Mouse (Mus musculus) inflammation-experienced regulatory T-cells, adult 6 months (primary cell): ENCODE measurements around the gene Zfpl1. TPM values are rescaled to one million over a fixed set of nuclear protein-coding genes. Genes with fewer than 3 reads are reported as not detected.

Source experiments
- ATAC-seq: one replicate; pipeline ENCODE4 v1.8.0; 2017
- polyA plus RNA-seq, 3 experiments: library from polyadenylated mRNA; unstranded; fragments of 100-300 nt; shearing (Covaris generic); gene quantifications; one replicate each; pipeline ENCODE4 v1.2.1; 2017

Gene Zfpl1
- polyA plus RNA-seq, 3 experiments from 2014 or later, result 32.0 to 47.2 (median 36.9) TPM

DNA sequence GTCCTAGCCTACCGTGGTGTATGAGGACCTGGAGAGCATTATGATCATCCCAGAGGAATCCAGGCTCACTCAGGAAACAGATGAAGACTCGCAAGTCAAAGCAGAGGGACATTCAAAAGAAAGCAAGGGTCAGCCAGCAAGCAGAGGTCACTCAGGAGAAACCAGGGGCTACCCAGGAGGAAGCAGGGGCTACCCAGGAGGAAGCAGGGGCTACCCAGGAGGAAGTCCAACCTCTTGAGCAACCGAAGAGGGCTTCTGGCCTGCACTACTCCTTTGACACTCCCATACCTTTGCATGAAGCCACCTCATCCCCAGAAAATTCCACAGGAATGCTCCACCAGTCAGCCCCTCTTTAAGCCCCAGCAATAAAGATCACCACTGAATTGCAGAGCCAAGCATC is 13.1 kb upstream of the Zfpl1 start:
- ATAC-seq, result no peak

DNA sequence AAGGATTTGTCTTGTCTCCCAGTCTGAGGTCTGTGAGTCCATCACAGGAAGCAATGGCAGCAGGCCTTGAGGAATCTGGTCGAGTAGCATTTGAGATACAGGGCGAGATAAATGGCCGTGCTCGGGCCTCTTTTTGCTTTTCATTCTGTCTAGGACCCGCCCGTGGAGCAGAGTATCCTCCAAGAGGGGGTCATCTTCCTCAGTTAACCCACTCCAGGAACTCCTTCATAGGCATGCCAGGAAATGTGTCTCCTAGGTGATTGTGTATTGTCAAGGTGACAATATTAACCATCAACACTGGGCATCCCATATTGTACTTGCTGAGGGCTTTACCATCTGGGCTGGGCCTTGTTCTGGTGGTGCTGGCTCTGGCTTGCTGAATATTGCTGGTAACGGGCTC is 9.4 kb upstream of the Zfpl1 start, which contains the start of gene AC131692.1:
Gene AC131692.1, plus strand, starts transcription at position 301 of the 400 bp plus-strand sequence.
- no peak for ATAC-seq

DNA sequence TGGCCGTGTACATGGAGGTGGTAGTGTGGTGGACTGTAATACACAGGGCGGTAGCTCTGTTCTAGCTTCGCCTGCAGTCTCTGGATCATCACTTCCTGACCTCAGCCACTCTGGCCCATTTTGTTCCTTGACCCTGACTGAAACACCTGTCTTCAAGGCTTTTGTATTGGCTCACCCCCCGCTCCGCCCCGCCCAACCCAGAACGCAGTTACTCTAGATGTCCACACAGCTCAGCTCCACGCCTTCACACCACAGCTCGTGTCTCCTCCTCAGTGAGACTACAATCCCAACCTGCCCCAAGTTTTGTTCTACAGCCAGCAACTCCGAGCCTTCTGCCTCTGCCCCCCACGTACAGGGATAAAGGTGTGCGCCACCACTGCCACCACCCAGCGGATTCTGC is 4.1 kb upstream of the Zfpl1 start:
- no peak for ATAC-seq

DNA sequence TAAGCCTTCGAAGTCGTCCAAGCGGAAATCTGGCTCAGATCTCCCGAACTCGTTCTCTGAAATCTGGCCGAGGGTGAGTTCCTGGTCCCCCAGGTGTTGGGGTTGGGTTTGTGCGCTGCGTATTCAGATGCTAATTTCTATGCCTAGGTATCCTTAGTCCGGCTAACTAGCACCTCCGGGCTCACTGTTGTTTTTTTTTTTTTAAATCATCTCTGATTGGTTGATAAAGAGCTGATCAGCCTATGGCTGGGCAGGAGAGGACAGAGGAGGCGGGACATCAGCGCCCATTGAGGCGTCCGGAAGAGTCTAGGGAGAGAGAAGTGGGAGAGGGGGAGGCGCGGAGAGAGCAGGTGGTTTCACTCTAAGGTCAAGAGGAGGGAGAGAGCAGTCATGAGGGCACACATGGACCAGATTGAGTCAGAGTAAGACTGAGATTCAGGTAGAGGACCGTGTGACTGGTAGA is 692 bp upstream of the Zfpl1 start:
- peak; percentile 86 for ATAC-seq

DNA sequence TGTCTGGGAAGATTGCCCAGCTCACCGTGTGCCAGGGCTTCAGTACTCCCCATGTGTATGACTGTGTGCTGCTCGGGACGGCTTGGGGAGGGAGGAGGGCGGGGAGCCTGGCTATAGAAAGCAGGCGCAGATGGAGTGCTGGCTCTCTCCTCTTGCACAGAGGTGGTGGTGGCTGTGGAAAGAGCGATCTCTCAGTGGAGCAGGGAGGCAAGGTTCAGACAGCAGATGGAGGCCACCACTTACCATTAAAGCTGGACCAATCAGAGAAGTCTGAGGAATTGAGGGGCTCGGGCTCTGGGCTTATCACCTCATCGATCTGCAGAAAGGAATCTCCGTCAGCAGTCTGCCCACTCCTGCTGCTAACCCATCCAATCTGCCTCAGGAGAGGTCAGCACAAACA is 2.6 kb downstream of the Zfpl1 start, which contains the start of gene Gm28374:
Gene Gm28374, minus strand, starts transcription at position 101 of the 400 bp plus-strand sequence.
- no peak for ATAC-seq

DNA sequence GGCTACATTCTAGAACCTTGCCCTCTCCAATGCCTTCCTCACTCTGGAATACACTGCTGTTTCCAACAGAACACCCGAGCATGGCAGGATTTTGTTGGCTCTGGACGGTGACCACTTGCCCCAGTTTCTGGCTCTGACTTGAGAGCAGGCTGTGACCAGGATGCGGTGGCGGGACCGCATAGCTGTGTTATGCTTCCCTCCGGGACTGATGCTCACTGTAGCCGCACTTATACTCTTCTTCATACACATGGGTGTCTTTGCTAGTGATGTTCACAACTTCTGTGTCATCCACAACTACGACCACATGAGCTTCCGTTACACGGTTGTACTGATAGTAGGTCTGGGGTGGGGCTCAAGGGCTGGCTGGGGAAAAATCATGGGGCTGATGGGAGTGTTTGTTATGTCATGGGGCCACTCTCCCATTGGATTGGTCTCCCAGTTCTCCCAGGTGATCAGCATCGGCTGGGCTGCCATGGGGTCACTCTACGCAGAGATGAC is 4.7 kb downstream of the Zfpl1 start, which contains the start of gene Tmem262:
Gene Tmem262, plus strand, starts transcription at position 51 of the 498 bp plus-strand sequence.
- no peak for ATAC-seq

DNA sequence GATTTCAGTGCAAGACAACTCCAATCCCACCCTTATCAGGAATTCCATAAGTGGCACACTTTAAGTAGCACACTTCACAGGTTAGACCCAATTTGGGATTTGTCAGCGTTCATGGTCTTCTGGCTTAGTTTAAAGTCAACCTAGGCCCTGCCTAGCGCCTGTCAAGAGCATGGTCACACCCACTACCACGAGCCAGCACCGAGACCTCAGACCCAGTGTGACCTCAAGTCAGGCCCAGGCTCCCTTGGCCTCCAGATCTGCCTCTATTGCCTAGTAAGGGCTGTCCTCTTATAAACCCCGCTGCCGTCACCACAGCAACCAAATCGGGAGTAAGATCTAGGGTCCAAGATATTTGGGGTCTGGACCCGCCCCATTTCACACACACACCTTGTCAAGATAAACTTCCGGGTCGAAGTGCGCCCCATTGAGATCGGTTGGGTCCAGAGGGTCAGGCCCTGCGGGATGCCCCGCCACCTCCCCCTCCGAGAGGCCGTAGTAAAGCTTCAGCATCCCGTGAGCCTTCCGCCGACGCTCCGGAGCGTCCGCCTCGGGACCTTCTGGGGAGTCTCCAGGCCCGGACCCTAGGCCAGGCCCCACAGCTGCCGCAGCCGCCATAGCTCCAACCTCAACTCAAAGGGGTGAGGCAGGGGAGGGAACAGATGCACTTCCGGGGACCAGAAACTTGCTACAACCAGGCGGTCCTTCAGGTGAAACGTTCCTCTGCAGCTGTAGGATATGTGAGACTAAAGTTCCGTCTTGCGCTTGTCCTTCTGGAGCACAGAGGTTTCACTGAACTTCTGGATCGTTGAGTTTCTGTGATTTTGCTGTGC is 8.0 kb downstream of the Zfpl1 start, which contains the start of gene Vps51:
Gene Vps51, minus strand, starts transcription at position 668 of the 830 bp plus-strand sequence.
- peak; percentile 96 for ATAC-seq

DNA sequence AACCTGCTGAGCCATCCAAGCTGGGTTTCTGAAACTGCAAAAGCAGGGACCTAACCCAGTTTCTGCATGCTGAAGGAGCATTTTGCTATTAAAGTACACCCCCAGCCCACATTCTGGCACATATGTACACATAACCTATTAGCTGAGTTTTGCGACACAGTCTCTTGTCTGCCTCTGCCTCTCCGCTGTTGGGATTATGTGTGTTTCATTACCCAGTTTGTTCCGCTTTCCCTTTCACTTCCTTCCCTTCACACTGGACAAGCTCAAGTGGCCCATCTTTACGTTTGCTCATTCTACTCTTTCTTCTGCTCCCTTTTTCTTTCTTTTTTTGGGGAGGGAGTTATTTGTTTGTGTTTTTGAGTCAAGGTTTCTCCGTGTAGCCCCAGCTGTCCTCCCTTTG is 10.9 kb downstream of the Zfpl1 start:
- no peak for ATAC-seq

DNA sequence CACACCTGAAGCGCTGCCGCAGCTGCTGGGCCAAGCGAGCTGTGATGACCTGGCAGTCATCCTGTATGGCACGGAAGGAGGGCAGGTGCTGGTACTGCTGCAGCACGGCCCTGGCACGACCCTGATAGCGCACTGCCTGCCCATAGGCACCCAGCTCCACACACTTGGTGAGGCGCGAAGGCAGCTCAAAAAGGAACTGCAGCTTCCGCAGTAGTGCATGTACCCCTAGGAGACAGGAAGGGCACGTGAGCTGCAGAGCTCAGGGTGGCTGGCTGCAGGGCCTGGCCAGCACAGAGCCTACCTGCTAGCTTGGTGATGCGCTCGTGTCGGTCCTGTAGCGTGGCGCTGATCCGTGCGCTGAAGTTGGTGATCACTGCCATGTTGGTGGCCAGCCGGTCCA is 13.5 kb downstream of the Zfpl1 start:
- no peak for ATAC-seq

DNA sequence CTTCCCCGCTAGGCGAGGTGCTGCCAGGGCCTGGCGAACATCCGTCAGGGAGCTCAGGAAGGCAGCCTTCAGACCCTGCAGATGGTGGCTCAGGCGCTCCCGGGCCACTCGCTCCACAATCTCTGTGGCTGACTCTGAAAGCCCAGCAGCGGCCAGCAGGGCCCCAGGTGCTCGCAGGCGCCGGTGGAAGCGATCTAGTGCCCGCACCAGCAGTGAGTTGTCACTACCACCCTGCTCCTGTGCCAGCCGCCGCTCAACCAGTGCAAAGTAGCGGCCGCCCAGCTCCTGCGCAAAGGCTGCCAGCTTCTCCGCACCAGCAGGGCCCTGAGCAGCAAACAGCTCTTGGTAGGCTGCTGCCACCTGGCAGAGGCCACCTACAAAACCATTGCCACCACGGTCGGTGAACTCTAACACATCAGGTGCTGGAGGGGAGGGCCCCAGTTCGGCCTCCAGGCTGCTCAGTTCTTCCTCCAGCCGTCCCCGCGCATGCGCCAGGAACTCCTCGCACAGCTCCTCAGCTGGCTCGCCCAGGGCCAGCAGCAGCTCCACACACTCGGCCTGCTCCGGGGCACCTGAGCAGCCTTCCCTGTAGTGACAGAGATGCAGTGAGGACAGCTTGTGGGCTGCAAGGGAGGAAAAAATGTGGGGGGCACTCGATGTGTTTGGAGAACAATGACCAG is 14.0 kb downstream of the Zfpl1 start:
- ATAC-seq, result no peak

DNA sequence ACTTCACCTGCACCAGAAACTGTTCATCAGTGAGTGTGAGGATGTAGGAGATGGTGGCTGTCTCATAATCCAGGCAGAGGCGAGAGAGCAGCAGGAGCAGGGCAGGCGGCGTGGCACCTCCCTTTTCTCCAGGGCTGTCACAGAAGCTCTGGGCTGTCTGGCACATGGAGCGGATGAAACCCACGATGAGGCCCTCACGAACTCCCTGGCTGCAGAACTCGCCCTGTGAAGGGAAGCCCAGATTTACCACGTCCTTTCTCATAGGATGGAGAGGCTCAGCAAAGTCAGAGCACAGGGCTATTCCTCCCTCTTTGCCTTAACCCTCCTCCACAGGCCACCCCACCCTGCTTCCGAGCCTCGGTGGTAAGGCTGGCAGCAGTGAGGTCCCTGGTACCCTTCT is 14.9 kb downstream of the Zfpl1 start:
- no peak for ATAC-seq

DNA sequence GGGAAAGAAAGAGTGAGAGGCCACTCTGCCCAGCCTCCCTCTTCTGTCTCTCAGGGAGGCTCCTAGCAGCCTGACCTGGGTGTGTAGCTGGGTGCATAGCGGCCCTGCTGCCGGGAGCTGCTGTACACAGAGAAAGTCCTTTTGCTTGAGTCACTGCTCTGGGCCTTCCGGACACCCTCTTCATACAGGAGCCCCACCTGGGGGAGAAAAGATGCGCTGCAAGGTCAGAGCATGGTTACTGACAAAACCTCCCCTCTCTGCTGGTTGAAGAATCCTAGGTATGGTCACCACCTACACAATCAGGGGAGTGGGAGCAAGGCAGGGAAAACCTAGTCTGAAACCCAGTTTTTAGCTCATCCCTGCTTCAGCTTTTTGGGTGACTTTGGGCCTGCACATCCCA is 15.8 kb downstream of the Zfpl1 start:
- no peak for ATAC-seq

DNA sequence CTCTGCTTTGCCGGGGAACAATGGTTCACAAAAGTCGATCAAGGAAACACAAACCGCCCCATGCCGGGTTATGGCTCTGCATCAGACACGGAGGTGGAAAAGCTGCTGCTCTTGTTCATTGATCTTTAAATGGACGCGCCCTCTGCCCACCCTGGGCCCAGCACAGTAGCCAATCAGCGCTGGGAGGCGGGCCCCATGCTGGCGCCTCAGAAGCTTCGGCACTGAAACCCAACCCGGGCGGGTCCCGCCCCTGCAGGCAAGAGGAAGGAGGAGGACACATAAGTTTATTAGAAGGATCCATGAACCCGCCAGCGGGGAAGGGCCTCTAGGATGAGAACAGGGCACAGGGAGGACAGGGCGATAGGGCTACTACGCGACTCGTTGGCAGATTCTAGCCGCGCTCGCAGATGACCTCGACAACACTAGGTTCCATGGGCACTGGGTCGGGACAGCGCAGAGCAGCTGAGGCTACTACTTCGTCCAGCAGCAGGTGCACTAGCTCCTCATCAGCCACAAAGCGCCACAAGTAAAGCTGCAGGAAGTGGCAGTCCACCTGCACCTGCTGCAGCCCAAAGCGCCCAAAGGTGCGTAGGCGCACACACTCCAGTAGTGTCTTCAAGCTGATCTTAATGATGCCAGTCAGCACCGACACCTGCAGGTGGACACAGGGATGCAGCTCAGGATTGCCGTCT is 16.9 kb downstream of the Zfpl1 start, which contains the start of gene Tm7sf2:
Gene Tm7sf2, minus strand, starts transcription at position 650 of the 692 bp plus-strand sequence.
- peak; percentile 91 for ATAC-seq

DNA sequence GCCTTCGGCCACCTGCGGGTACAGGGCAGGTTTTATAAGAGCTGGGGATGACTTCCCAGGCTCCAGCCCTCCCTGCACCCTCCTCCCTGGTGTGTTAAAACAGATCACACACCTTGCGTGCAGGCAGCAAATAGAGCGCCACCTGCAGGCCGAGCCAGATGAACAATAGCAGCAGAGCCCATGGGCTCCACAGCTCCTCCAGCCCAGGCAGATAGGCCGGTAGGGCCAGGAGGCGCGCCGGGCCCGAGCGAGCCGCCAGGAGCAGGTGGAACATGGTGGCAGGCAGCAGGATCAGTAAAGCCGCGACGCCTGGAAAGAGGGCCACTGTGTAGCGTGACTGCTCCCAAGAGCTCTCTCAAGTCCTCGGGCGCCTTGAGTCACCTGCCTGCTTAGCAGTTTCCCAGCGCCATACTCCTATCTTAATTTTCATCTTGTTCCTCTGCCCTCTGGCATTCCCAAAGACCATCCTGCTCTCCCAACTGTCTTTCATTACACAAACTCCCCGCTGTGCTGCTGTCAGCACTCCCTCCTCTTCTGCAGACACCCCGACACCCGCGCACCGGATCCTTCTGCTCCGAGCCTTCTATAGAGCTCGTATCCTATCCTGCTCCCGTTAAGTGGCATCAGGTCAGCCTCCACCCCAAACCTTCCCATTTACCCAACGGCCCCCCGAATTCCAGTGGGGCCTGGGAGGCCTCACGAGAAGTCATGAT is 17.6 kb downstream of the Zfpl1 start:
- peak; percentile 67 for ATAC-seq

DNA sequence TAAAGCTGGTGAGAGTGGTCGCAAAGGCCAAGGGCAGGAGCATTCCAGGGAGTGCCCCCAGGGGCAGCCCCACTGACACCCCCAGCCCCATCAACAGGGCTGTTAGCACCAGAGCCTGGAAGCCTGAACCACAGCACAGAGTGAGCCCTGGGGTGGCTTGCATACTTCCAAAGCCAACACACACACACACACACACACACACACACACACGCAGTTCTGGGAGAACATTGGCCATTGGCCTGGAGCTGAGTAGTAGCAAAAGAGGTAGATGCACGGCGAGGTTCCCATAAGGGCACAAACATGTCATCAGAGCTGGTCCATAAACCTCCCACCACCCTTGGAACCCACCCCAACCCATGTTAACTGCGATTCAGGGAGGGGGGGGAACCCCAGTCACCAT is 18.2 kb downstream of the Zfpl1 start:
- ATAC-seq, result no peak

DNA sequence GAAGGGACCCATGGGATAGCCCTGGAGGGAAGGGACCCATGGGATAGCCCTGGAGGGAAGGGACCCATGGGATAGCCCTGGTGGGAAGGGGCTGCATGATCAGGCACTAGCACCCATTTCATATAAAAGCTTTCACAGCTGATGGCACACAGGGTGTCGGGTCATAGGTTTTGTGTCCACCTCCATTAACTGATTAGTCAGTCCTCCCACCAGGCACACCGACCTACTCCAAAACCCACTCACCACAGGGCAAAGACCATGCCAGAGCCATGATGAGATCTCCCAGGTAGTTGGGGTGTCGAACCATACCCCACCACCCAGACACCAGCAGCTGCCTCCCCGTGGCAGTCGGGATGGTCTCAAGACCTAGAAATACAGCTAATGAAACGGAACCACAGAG is 21.7 kb downstream of the Zfpl1 start:
- no peak for ATAC-seq

DNA sequence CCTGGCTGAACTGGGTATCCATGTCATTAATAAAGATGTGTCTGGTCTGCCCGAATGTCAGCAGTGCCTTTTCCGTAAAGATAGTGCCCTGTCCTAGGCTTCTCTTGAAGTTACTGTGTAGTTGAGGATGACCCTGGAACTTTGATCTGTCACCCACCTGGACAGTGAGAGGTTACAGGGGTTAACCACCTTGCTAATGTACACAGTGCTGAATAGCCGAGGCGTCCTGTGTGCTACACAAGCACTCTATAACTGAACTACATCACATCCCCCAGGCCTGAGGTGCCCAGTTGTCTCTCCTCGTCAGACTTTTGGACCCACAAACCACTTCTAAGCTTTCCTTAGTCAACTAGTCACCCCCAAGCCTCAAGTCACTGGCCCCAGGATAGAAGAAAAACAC is 22.3 kb downstream of the Zfpl1 start:
- no peak for ATAC-seq

DNA sequence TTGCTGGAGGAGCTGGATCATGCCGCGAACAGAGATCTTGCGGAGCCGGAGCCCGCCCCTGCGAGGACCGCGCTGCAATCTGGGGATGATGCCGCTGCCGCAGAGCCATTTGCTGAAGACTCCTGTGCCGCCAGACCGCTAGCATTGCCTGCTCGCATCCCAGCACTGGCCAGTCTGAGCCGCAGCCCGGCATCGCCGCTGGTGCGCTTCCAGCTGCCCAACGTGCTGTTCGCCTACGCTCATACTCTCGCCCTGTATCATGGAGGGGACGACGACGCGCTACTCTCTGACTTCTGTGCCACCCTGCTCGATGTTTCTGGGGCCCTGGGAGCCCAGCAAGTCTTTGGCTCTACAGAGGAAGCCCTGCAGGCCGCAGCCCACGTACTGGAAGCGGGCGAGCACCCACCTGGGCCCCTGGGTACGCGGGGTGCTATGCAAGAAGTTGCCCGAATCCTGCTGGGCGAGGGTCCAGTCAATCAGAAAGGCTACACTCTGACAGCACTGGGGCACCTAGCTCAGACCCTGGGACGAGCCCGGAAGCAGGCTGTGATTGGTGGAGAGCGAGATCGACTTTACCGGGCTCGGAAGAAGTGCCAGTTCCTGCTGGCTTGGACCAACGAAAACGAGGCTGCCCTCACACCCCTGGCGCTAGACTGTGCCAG is 23.0 kb downstream of the Zfpl1 start:
- ATAC-seq, result peak; percentile 29

DNA sequence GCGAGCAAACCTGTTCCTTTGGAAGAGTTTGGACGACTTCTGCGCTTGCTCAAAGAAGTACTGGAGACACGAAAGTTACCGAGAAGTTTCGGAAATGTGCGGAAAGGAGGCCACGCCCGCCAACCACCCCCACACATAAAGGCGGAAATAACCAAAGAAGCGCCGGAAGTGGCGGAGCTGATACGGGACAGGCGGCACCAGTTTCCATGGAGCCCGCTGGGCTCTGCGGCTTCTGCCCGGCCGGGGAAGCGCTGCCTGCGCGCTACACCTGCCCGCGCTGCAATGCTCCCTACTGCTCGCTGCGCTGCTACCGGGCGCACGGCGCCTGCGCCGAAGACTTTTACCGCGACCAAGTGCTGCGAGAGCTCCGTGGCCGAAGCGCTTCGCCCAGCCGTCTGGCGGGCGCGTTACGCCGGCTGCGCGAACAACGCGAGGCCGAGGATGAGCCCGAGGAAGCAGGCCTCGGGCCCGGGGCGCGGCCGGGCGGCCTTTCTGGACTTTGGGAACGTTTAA is 23.7 kb downstream of the Zfpl1 start, which contains the start of gene Znhit2:
Gene Znhit2, plus strand, starts transcription at position 172 of the 513 bp plus-strand sequence.
- ATAC-seq, result peak; percentile 84

DNA sequence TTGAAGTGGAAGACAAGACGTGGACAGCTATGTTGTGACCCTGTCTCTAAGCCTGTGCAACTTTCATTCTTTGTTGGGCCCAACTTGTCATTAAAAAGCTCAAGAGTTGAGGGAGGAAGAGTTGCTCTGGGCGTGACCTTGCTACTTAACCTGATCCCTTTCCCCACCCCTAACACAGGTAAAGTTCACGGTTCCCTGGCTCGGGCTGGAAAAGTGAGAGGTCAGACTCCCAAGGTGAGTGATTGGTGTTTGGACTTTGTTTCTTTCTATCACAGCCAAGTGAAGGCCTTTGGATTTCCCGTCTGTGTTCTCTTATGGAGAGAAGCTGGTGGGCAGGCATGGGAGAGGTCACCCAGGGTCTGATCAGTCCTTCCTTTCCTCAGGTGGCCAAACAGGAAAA is 25.8 kb downstream of the Zfpl1 start:
- no peak for ATAC-seq

DNA sequence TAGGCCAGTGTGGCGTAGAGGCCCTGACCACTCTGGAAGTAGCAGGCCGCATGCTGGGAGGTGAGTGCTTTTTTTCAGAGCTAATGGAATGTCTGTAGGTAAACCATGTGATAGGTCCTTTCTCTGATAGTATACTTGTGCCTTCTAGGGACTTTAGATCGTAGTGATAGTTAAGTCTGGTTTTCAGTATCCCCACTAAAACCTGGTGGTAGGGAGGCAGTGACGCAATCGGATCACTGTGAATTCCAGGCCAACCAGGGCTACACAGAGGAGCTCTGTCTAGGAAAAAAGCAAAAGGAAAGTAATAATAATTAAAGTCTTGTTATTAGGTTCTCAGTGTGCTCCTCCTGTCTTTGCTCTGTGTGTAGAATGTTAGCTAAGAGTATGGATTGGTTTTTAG is 26.2 kb downstream of the Zfpl1 start:
- no peak for ATAC-seq
